Mouse (Mus musculus) adrenal gland, postnatal 0 days (tissue): ENCODE results near the gene Olfr653. TPM values are rescaled to one million over a fixed set of nuclear protein-coding genes. Genes with fewer than 3 reads are reported as not detected.

Source experiments
- polyA plus RNA-seq: library from polyadenylated mRNA; unstranded; fragments of >200 nt; fragmentation: Nextera tagmentation; extraction: Ambion mirVana; gene quantifications from 2 replicates; pipeline ENCODE4 v1.2.1, GENCODE M21; 2015

The Olfr653 gene
- not detected in 2 replicates for polyA plus RNA-seq

GRCm38 (mm10) chr7:104577014-104577413, at the start of gene Olfr653:
Gene Olfr653, plus strand, starts transcription at chr7:104577314.

GRCm38 (mm10) chr7:104549833-104550232, 27.3 kb upstream of the Olfr653 start, which contains the start of gene Olfr651:
Gene Olfr651, plus strand, starts transcription at chr7:104550133.

GRCm38 (mm10) chr7:104560601-104561000, 16.5 kb upstream of the Olfr653 start, which contains the start of gene Olfr652:
Gene Olfr652, plus strand, starts transcription at chr7:104560901.

GRCm38 (mm10) chr7:104586725-104587124, 9.6 kb downstream of the Olfr653 start, which contains the start of gene Olfr654:
Gene Olfr654, plus strand, starts transcription at chr7:104587025.

GRCm38 (mm10) chr7:104601679-104602078, 24.6 kb downstream of the Olfr653 start, which contains the start of gene Olfr655:
Gene Olfr655, minus strand, starts transcription at chr7:104601779.

GRCm38 (mm10) chr7:104613655-104614054, 36.5 kb downstream of the Olfr653 start, which contains the start of gene Olfr656:
Gene Olfr656, plus strand, starts transcription at chr7:104613955.

GRCm38 (mm10) chr7:104624494-104624893, 47.4 kb downstream of the Olfr653 start, which contains the start of gene Olfr657:
Gene Olfr657, plus strand, starts transcription at chr7:104624794.

Other genes starting within 250 kb of the Olfr653 start
- 0.11 and 0.25 TPM in 2 replicates for gene Trim34b, start 247.8 kb upstream of the Olfr653 start, polyA plus RNA-seq
- gene Trim12c, start 224.0 kb upstream of the Olfr653 start, polyA plus RNA-seq: 4.2 and 5.0 TPM in 2 replicates
- 0.69 and 0.73 TPM in 2 replicates for gene Trim30b, start 207.4 kb upstream of the Olfr653 start, polyA plus RNA-seq
- 0.12 and 0.60 TPM in 2 replicates for gene Trim30c, start 176.5 kb upstream of the Olfr653 start, polyA plus RNA-seq
- gene Trim30a, start 112.1 kb upstream of the Olfr653 start, polyA plus RNA-seq: 4.2 and 7.9 TPM in 2 replicates
- gene Trim30d, start 69.5 kb upstream of the Olfr653 start, polyA plus RNA-seq: 4.2 and 7.8 TPM in 2 replicates
- gene Olfr651, start 27.2 kb upstream of the Olfr653 start, polyA plus RNA-seq: not detected in 2 replicates
- gene Olfr652, start 16.4 kb upstream of the Olfr653 start, polyA plus RNA-seq: not detected in 2 replicates
- gene Olfr654, start 9.7 kb downstream of the Olfr653 start, polyA plus RNA-seq: not detected in 2 replicates
- gene Olfr655, start 24.5 kb downstream of the Olfr653 start, polyA plus RNA-seq: not detected in 2 replicates
- gene Olfr656, start 36.6 kb downstream of the Olfr653 start, polyA plus RNA-seq: not detected in 2 replicates
- gene Olfr657, start 47.5 kb downstream of the Olfr653 start, polyA plus RNA-seq: not detected in 2 replicates
- gene Olfr658, start 70.0 kb downstream of the Olfr653 start, polyA plus RNA-seq: not detected in 2 replicates
- gene Olfr659, start 89.4 kb downstream of the Olfr653 start, polyA plus RNA-seq: not detected in 2 replicates
- gene Olfr661, start 109.2 kb downstream of the Olfr653 start, polyA plus RNA-seq: not detected in 2 replicates
- gene Usp17le, start 200.2 kb downstream of the Olfr653 start, polyA plus RNA-seq: not detected in 2 replicates